Mouse (Mus musculus) forelimb bud, embryonic 11.5 days (tissue): Measurements from ENCODE around the gene Gja5.
"Not testable (repeated sequence)": the region's sequence is repeated elsewhere in the genome, so short reads cannot be mapped to it uniquely, and the experiment has no call there.

Experiments
- DNase-seq: peaks from one replicate; pipeline ENCODE4 v3.0.0-alpha.2; 2012; ENCODE audit warnings: low read depth, low spot score

The Gja5 gene

GRCm38 (mm10) chr3:97035558-97035957, 131.1 kb downstream of the Gja5 start:
- no peak for DNase-seq

- no peak for DNase-seq
Observed at GRCm38 (mm10) chr3:97037119-97037518, 132.6 kb downstream of the Gja5 start.

GRCm38 (mm10) chr3:97039721-97040120, 135.2 kb downstream of the Gja5 start:
- no peak for DNase-seq

- DNase-seq: no peak
Observed at GRCm38 (mm10) chr3:97044188-97044587, 139.7 kb downstream of the Gja5 start.

GRCm38 (mm10) chr3:97047757-97048156, 143.3 kb downstream of the Gja5 start:
- DNase-seq: no peak

- no peak for DNase-seq
Observed at GRCm38 (mm10) chr3:97048360-97048759, 143.9 kb downstream of the Gja5 start.

GRCm38 (mm10) chr3:97051264-97051744, 146.8 kb downstream of the Gja5 start:
- DNase-seq: peak; percentile 13

- DNase-seq: peak; percentile 43
Observed at GRCm38 (mm10) chr3:97052069-97052799, 147.7 kb downstream of the Gja5 start.

- no peak for DNase-seq
Observed at GRCm38 (mm10) chr3:97058704-97059103, 154.2 kb downstream of the Gja5 start.

- DNase-seq: no peak
Observed at GRCm38 (mm10) chr3:97060119-97060518, 155.6 kb downstream of the Gja5 start.

GRCm38 (mm10) chr3:97062814-97063213, 158.3 kb downstream of the Gja5 start:
- DNase-seq: peak; percentile 43

- DNase-seq: no peak
Observed at GRCm38 (mm10) chr3:97064046-97064445, 159.6 kb downstream of the Gja5 start.

- DNase-seq: not testable (repeated sequence)
Observed at GRCm38 (mm10) chr3:97069589-97069988, 165.1 kb downstream of the Gja5 start.

GRCm38 (mm10) chr3:97071916-97072315, 167.4 kb downstream of the Gja5 start:
- DNase-seq: not testable (repeated sequence)

- not testable (repeated sequence) for DNase-seq
Observed at GRCm38 (mm10) chr3:97072361-97072760, 167.9 kb downstream of the Gja5 start.

- DNase-seq: not testable (repeated sequence)
Observed at GRCm38 (mm10) chr3:97075744-97076350, 171.4 kb downstream of the Gja5 start.

- DNase-seq: no peak
Observed at GRCm38 (mm10) chr3:97076412-97076811, 171.9 kb downstream of the Gja5 start.

GRCm38 (mm10) chr3:97078436-97078835, 173.9 kb downstream of the Gja5 start:
- DNase-seq: no peak

GRCm38 (mm10) chr3:97082156-97082555, 177.7 kb downstream of the Gja5 start:
- no peak for DNase-seq

GRCm38 (mm10) chr3:97087326-97087725, 182.8 kb downstream of the Gja5 start:
- peak; percentile 18 for DNase-seq

GRCm38 (mm10) chr3:97088291-97088690, 183.8 kb downstream of the Gja5 start:
- DNase-seq: not testable (repeated sequence)

GRCm38 (mm10) chr3:97091971-97092370, 187.5 kb downstream of the Gja5 start:
- not testable (repeated sequence) for DNase-seq

- DNase-seq: not testable (repeated sequence)
Observed at GRCm38 (mm10) chr3:97096664-97097063, 192.2 kb downstream of the Gja5 start.
